Mouse (Mus musculus) urinary bladder, postnatal 25 days (tissue): ENCODE measurements around the gene Spsb4.

Source experiments
- DNase-seq: peaks from one replicate; pipeline ENCODE4 v3.0.0; 2022; ENCODE audit warnings: low spot score

The Spsb4 gene

DNA sequence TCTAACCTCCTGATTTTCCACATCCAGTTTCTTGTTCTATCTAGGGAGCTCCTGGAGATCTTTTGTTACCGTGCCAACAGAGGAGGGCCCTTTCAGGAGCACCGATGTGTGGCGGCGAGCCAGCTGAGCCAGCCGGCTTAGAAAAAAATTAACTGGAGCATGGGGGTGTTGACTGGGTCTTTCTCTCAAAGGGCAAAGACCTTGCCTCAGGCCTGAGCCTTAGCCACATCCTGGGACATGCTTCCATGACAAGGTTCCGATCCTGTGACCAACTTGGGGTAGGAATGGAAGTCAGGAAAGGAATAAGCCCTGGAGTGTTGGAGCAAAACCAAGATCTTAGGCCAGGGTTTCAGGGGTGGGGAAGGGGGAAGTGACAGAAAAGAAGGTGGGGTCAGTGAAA, 2.9 kb downstream of the Spsb4 start:
- DNase-seq: no peak

- no peak for DNase-seq
These were observed 4.9 kb downstream of the Spsb4 start for GRCm38 (mm10) chr9:97013698-97014097.

GRCm38 (mm10) chr9:97013153-97013552, 5.5 kb downstream of the Spsb4 start:
- DNase-seq: no peak

GRCm38 (mm10) chr9:97011454-97012195, 7.0 kb downstream of the Spsb4 start:
- DNase-seq: no peak

DNA sequence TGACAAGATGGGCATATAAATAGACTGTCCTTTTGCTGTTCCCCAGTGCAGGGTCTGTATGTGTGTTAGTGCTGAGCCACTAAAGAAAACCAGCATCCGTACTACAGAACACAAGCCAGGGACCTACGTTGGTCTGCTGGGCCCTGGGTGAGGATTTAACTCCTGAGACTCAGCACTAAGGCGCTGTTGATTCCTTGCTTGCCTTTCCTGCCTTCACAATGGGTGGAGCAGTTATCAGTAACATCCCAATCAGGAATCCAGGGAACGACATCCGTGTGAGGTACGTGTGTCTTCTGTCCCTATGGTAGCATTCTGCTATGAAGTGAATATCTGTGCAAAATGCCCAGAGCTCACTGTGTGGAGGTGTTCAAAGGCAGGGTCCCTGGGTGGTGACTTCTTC, 8.2 kb downstream of the Spsb4 start:
- DNase-seq: no peak

- DNase-seq: no peak
These were observed 13.9 kb downstream of the Spsb4 start for GRCm38 (mm10) chr9:97004726-97005125.

GRCm38 (mm10) chr9:97003173-97003572, 15.5 kb downstream of the Spsb4 start:
- no peak for DNase-seq

DNA sequence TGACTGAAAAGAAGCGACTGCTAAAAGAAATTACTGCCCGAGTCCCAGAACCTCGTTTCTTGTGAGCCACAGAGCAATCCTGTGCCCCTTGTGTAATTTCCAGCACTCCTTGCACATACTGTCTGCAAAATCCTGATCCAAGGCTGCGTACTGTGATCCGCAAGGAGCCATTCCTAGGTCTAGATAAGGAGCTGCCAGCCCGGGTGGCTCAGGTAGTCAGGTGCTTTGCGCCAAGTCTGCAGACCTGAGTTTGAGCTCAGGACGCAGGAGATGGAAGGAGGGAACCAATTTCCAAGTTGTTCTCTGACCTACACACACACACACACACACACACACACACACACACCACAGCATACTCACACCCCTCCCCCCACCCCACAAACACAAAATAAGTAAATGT, 16.0 kb downstream of the Spsb4 start:
- DNase-seq: no peak

DNA sequence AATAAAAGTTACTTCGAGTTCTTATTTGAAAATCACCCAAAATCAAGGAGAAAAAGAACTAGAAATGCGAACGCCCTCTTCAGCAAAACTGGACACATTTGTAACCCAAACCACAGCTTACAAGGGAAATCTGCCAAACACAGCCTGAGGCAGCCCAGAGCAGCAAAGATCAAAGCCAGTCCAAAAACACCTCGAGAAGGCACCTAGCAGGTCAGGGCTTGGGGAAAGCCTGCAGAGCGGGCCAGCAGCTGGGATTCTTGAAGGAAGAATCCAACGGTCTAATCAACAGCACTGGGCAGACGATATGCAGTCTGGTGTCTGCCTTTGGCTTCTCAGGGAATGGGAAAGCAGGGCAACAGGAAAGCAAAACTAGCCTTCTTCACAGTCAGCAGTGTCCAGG, 16.6 kb downstream of the Spsb4 start:
- no peak for DNase-seq

GRCm38 (mm10) chr9:97001458-97001857, 17.2 kb downstream of the Spsb4 start:
- DNase-seq: no peak

- DNase-seq: no peak
These were observed 22.9 kb downstream of the Spsb4 start for GRCm38 (mm10) chr9:96995717-96996116.

GRCm38 (mm10) chr9:96994733-96995132, 23.9 kb downstream of the Spsb4 start:
- DNase-seq: no peak

GRCm38 (mm10) chr9:96991118-96991517, 27.5 kb downstream of the Spsb4 start:
- DNase-seq: no peak

DNA sequence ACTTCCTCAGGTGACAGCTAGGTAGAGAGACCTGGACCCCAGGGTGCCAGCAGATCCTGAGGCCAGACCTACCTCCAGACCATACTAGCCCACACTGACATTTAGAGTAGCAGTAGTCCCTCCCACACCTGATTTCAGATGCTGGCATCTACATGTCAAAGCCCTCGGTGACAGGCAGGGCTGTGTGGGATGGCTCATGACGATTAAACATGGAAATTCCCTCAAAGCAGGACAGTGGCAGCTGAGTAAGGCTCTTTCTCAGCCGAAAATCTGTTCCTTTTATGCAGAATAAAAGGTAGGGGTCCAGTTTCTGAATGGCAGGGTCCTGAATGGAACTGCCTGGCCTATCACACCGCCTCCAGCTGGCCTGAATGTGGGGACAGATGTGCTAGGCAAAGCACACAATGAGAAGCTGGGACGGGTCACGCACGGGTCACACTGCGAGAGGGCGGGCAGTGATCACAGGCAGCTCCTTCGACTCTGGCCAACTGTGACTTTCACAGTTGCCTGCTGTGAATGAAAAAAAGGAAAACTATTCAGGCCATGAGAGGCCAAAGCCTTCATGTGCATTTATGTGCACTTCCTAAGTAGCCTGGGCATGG, 29.2 kb downstream of the Spsb4 start:
- no peak for DNase-seq

DNA sequence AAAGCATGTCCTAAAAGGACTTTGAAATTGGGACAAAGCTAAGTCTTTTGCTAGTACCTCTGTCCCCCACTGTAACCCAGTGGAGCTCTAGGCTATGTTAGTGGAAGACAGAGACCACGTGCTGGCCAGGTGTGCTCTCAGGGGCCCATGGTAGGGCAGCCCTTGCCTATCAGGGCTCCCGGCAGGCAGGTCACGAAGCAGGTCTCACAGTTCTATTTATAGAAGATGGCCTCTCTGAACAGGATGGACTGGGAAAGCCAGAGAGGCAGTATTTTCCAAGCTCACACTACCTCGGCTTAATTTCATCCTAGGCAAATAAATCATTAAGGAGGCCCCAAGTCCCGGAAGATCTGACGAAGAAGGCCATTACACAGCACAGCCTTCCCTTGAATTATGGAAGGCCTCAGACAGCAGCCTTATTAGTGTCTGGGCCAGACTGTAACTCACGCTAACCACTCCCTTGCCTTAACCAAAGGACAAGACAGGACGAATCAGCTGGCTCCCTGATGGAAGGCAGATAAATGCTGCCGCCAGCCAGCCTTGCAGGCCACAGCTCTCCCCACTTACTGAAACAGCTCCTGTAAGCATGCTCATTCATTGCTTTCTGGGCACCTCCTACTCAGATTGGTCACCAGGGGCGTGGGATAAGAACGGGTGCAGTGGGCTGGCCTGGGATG, 31.7 kb downstream of the Spsb4 start:
- no peak for DNase-seq

- DNase-seq: no peak
These were observed 34.6 kb downstream of the Spsb4 start for GRCm38 (mm10) chr9:96984034-96984433.

DNA sequence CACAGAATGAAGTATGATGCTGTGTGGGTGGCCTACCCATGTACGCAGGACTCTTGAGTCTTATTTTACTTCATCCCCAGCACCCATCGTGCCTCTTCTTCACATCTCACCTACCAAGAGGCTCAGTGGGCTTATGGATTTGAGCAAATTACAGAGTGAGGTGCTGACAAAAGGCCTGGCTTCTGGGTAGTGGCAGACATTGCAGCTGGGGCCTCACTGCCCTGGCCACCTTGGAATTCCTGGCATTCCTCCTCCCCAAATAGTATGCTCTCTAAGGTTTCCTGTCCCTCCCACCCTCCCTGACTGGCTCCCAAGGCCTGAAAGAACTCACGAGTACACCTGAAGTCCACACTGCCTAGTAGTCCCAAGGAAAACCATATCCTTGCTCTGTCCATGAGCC, 35.7 kb downstream of the Spsb4 start:
- no peak for DNase-seq

DNA sequence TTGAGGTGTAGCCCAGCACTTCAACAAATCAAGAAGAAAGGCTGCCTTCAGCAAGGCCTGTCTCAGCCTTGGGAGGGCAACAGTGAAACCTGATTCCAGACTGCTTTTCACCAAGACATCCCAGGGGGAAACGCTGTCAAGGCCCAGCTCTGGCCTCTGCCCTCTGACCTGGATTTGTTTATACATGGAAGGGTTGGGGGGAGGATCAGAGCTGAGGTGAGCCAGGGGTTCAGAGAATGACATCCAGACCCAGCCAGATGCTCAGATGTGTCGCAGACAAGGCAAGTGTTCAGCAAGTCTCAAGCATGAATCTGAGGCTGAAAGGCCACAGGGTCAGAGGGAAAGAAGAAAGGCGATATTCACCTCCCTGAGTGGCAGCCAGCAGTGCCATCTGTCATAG, 36.3 kb downstream of the Spsb4 start:
- DNase-seq: no peak

DNA sequence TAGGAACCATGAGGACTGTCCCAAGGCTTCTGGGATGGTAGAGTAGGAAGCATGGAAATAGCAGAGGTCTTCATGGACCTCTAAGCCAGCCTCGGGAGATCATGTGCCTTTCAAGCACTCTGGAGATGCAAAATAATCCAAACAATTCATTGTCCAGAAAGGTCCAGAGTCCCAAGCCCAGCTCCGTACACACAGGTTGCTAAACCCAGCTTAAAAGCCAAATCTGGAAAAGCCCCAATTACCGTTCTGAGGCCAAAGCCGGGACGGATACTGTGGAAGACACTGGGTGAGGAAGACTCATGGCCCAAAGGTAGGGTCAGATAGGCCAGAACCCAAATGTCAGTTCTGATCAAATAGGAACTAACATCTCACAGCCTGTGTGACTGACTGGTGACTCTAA, 36.8 kb downstream of the Spsb4 start:
- no peak for DNase-seq

DNA sequence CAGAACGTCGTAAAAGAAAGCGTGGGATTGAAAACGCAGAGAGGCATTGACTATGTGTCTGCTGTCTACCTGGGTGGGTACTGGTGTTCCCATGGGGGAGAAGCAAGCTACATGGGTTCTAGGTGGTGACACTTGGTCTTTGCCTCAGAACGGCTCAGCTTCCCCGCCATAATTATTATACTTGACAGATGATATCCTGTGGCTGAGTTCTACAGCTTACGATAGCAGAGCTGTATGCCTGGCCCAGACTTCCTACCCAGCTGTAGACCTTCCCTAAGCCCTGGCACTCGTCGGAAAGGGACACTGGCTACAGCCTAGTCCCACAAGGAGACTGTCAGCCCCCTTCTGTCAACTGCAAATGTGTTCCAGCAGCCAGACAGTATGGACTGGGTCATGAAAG, 37.5 kb downstream of the Spsb4 start:
- no peak for DNase-seq

- no peak for DNase-seq
These were observed 38.3 kb downstream of the Spsb4 start for GRCm38 (mm10) chr9:96980037-96980997.

DNA sequence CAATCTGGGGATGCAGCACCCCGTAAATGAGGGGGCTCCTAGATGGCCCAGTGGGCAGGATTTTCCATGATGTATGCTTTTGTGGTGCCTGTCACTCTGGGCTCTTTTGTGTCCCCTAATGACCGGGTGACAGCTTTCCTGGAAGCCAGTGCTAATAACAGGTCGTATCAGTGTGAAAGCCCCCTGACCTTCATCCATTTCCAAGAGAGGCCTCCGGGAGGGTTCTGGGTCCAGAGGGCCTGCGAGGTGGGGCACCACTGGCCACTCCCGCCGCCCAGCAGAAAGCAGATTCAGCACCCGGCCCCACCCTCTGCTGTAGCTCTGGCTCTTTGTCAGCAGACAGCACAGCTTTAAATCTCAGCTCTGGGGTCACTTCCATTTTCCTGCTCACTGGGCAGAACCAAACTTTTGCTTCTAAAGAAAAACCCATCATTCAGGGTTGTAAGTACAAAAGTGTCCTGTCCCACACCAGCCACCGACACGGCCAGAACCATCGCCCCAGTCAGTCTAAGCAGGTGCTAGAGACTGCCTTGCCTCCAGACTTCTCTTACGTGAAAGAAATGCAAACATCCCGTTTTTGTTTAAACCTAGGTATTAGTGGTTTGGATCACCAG, 39.1 kb downstream of the Spsb4 start:
- no peak for DNase-seq
